Mouse (Mus musculus) MEL (cell line): ENCODE results near the gene 2300002M23Rik.

Source experiments
- CTCF ChIP-seq, 3 experiments: IDR thresholded peaks in 2 of 3; conservative IDR thresholded peaks in 1 of 3; 2 replicates each; pipeline ENCODE4 v1.5.1; 2011 to 2012; ENCODE audit warnings: low read length in 3 of 3, low read depth in 2 of 3, mild to moderate bottlenecking in 2 of 3, improper control_type of control experiment in 1 of 3, inconsistent platforms in 1 of 3, mixed read lengths in 1 of 3, moderate library complexity in 1 of 3; ENCODE audit not compliant: control insufficient read depth in 1 of 3, insufficient read depth in 1 of 3, poor library complexity in 1 of 3, severe bottlenecking in 1 of 3
- EP300 ChIP-seq, 2 experiments: IDR thresholded peaks; 2 replicates each; pipeline ENCODE4 v1.6.1; 2011; ENCODE audit warnings: improper control_type of control experiment in 2 of 2, low read length in 2 of 2, low read depth in 1 of 2, mild to moderate bottlenecking in 1 of 2
- GATA1 ChIP-seq: IDR thresholded peaks from 2 replicates; pipeline ENCODE4 v1.6.1; 2011; ENCODE audit warnings: low read depth, low read length, improper control_type of control experiment
- MAX ChIP-seq: IDR thresholded peaks from 2 replicates; pipeline ENCODE4 v1.6.1; 2011; ENCODE audit warnings: low read length, improper control_type of control experiment
- MXI1 ChIP-seq: IDR thresholded peaks from 2 replicates; pipeline ENCODE4 v1.6.1; 2011; ENCODE audit warnings: mild to moderate bottlenecking, low read depth, low read length, improper control_type of control experiment
- NELFE ChIP-seq: IDR thresholded peaks from 2 replicates; pipeline ENCODE4 v1.6.1; 2011; ENCODE audit warnings: low read depth, low read length, improper control_type of control experiment
- NRF1 ChIP-seq: IDR thresholded peaks from 2 replicates; pipeline ENCODE4 v1.6.1; 2014; ENCODE audit warnings: low read depth, mild to moderate bottlenecking, inconsistent platforms, low read length, improper control_type of control experiment, moderate library complexity; ENCODE audit not compliant: poor library complexity, insufficient read depth, severe bottlenecking
- POLR2A ChIP-seq, 2 experiments: IDR thresholded peaks; 2 replicates each; pipeline ENCODE4 v1.6.1; 2011 to 2012; ENCODE audit warnings: low read length in 2 of 2, mild to moderate bottlenecking in 2 of 2, control low read depth in 1 of 2, improper control_type of control experiment in 1 of 2, low read depth in 1 of 2, moderate library complexity in 1 of 2; ENCODE audit not compliant: control insufficient read depth in 1 of 2, insufficient read depth in 1 of 2, poor library complexity in 1 of 2
- RAD21 ChIP-seq: IDR thresholded peaks from 2 replicates; pipeline ENCODE4 v1.6.1; 2011; ENCODE audit warnings: mild to moderate bottlenecking, low read depth, low read length, improper control_type of control experiment
- SMC3 ChIP-seq: IDR thresholded peaks from 2 replicates; pipeline ENCODE4 v1.6.1; 2011; ENCODE audit warnings: low read depth, low read length, improper control_type of control experiment
- TAL1 ChIP-seq: IDR thresholded peaks from 2 replicates; pipeline ENCODE4 v1.6.1; 2012; ENCODE audit warnings: mild to moderate bottlenecking, inconsistent platforms, low read length, moderate library complexity, mixed read lengths
- TBP ChIP-seq: IDR thresholded peaks from 2 replicates; pipeline ENCODE4 v1.8.0; 2011; ENCODE audit warnings: low read depth, low read length, improper control_type of control experiment

- TF ChIP-seq NELFE: no peak
- no peak for TF ChIP-seq RAD21
- TF ChIP-seq EP300 (IDR thresholded peaks at IDR 0.05; ENCODE audit: low read depth in 1 of 2, low read length in 2 of 2): peak in 1 of 2 experiments; percentile 25; a peak in 2 of 4 replicates
- TF ChIP-seq SMC3: no peak
- no peak for TF ChIP-seq POLR2A (IDR thresholded peaks at IDR 0.05; ENCODE audit: control insufficient read depth in 1 of 2, insufficient read depth in 1 of 2, low read depth in 1 of 2, low read length in 2 of 2, poor library complexity in 1 of 2)
- TF ChIP-seq CTCF (IDR thresholded peaks at IDR 0.05 in 2 of 3, conservative IDR thresholded peaks at IDR 0.05 in 1 of 3; ENCODE audit: control insufficient read depth in 1 of 3, insufficient read depth in 1 of 3, low read depth in 2 of 3, low read length in 3 of 3, poor library complexity in 1 of 3, severe bottlenecking in 1 of 3): no peak
- no peak for TF ChIP-seq NRF1
- no peak for TF ChIP-seq MAX
- no peak for TF ChIP-seq TAL1
- TF ChIP-seq TBP: no peak
- no peak for TF ChIP-seq GATA1
- TF ChIP-seq MXI1: no peak
Observed at GRCm38 (mm10) chr17:35601736-35602354, 34.6 kb downstream of the 2300002M23Rik start.
